Mouse (Mus musculus) midbrain, embryonic 14.5 days (tissue): ENCODE data around the gene 9530077C05Rik. TPM values are rescaled to one million over a fixed set of nuclear protein-coding genes. Genes with fewer than 3 reads are reported as not detected.
A peak's percentile ranks its signal among the peaks of the same experiment; 100 is the strongest.

Source experiments
- ATAC-seq: fragments of 200-750 bp; cut with Nextera tagmentation; 2 replicates; pipeline ENCODE4 v1.8.0; 2017; ENCODE audit warnings: moderate number of reproducible peaks, moderate library complexity; ENCODE audit not compliant: low FRiP score, low TSS enrichment
- DNase-seq: peaks from one replicate; pipeline ENCODE4 v3.0.0-alpha.2; 2015
- H3K27ac ChIP-seq: fragments of 300-500 bp; sonication (generic); replicated peaks from 2 replicates; pipeline ENCODE4 v1.5.1; 2014; ENCODE audit warnings: mild to moderate bottlenecking, low read depth, low read length, moderate library complexity
- H3K27me3 ChIP-seq: fragments of 300-500 bp; sonication (generic); 2 replicates; pipeline ENCODE4 v1.6.1; 2014; ENCODE audit warnings: low read length, control low read depth, mixed read lengths; ENCODE audit not compliant: control insufficient read depth, insufficient read depth
- H3K36me3 ChIP-seq: fragments of 300-500 bp; sonication (generic); 2 replicates; pipeline ENCODE4 v1.6.1; 2014; ENCODE audit warnings: low read length, control low read depth; ENCODE audit not compliant: control insufficient read depth, insufficient read depth
- H3K4me1 ChIP-seq: fragments of 300-500 bp; sonication (generic); 2 replicates; pipeline ENCODE4 v1.6.1; 2014; ENCODE audit warnings: mild to moderate bottlenecking, antibody characterized with exemption, low read length, control low read depth; ENCODE audit not compliant: control insufficient read depth, insufficient read depth
- H3K4me2 ChIP-seq: fragments of 300-500 bp; sonication (generic); 2 replicates; pipeline ENCODE4 v1.6.1; 2014; ENCODE audit warnings: mild to moderate bottlenecking, low read length, moderate library complexity
- H3K4me3 ChIP-seq: fragments of 300-500 bp; sonication (generic); replicated peaks from 2 replicates; pipeline ENCODE4 v1.5.1; 2014; ENCODE audit warnings: low read depth, low read length
- H3K9ac ChIP-seq: fragments of 300-500 bp; sonication (generic); replicated peaks from 2 replicates; pipeline ENCODE4 v1.6.1; 2014; ENCODE audit warnings: mild to moderate bottlenecking, low read length, moderate library complexity
- H3K9me3 ChIP-seq: fragments of 300-500 bp; sonication (generic); 2 replicates; pipeline ENCODE4 v1.6.1; 2016; ENCODE audit warnings: low read length, control low read depth, mixed read lengths; ENCODE audit not compliant: control insufficient read depth
- WGBS: fragments of 180-500 bp; shearing (Covaris S2); extraction: QIAGEN DNeasy Blood & Tissue Kit; methylation state at CpG from one replicate; pipeline ENCODE4 v1.1.7; 2014; 5-methylcytosine and 5-hydroxymethylcytosine counted together
- polyA plus RNA-seq: library from polyadenylated mRNA; unstranded; fragments of >200 nt; fragmentation: Nextera tagmentation; extraction: Ambion mirVana; gene quantifications from 2 replicates; pipeline ENCODE4 v1.2.1, GENCODE M21; 2014

The 9530077C05Rik gene
- polyA plus RNA-seq, 1 experiment from 2014 or later, result 15.7 TPM

DNA sequence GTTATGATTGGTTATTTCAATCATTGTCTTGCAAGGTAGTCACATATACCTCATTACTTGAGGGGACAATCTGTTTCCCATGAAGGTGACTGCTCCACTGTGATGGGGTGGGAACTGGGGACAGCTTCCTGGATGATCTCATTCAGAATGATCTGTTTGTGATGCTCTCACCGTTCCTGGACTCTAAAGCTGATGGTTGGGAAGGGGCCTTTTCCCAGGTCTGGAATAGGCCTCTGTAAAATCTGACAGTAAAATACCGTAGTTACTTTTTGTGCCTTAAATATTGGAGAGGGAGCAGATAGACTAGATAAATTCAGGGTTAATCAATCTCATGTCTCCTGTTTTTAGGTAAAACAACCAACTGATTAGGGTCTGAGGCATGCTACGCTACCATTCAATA lies 58.3 kb downstream of the 9530077C05Rik start, which contains the start of gene Rp9:
Gene Rp9 (minus strand): TSS at position 101 of the 400 bp plus-strand sequence.
- DNase-seq (no peak), ATAC-seq (no peak)
- 89% methylated on average over 3 of the region's 3 CpGs for WGBS
- Histone ChIP-seq H3K4me1 (0 out of 2 replicates have a peak, but pooled peaks cover 6% of the 10 kb centered on the region), H3K36me3 (0 out of 2 replicates have a peak, but pooled peaks cover 5% of the 10 kb centered on the region), H3K9me3 (no peaks in the 10 kb centered on the region), H3K4me2 (peak within 1 kb of the TSS; percentile 59), H3K27ac (peak within 1 kb of the TSS; percentile 90), H3K4me3 (peak within 1 kb of the TSS; percentile 87), H3K9ac (peak within 1 kb of the TSS; percentile 97; the same call in 1 of the 2 replicates), H3K27me3 (no peaks in the 10 kb centered on the region)

DNA sequence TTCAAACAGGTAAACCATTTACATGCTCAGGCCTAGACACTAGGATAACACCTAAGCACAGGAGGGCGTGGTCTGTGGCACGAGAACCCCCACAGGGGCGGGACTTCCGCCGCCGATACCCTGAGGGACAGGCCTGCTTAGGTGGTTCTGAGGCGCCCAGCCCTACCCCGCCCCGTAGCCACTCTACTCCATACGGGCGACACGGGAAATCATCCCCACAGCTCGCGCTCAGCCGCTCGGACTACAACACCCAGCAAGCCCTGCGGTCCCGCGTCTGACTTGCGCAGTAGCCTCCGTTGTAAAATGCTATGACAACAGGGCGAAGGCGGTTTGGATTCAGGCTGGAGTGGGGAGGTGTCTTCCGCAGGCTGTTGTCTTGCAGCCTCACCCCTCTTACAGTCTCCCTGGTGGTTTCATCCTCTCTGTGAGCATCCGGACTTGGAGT lies 64.1 kb downstream of the 9530077C05Rik start, which contains the start of gene Bbs9:
Gene Bbs9 (plus strand): TSS at position 292 of the 445 bp plus-strand sequence.
- ATAC-seq, result peak; percentile 98
- under 1% methylated on average over 25 of the region's 25 CpGs for WGBS

DNA sequence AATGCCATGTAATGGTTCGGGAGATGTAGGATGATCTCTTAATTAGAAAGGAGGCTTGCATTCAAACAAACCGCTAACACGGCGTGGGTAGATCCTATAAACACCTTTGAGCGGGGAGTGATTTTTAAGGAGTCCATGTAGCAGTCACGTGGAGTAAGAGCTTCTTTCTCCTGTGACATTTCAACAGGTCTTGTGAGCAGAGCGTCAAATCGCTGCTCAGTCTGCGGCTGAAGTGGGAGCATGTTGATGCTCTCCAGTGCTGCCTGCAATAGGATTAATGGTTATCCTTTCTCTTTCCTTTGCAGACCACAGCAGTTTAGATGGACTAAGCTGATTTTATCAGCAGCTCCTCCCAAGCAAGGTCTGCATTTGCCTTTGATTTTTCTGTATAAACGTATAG lies 65.0 kb downstream of the 9530077C05Rik start:
- WGBS, result 3% methylated on average over 10 of the region's 10 CpGs
- DNase-seq (peak; percentile 53), ATAC-seq (no peak; the same call in 1 of the 2 replicates)
- peak overlapping the region; percentile 58 for H3K9ac ChIP-seq
- H3K27me3 ChIP-seq, result no peaks in the 10 kb centered on the region
- no peak overlapping the region; the same call in 1 of the 2 replicates for H3K27ac ChIP-seq
- peak overlapping the region; percentile 80 for H3K4me2 ChIP-seq
- peak overlapping the region; percentile 62 for H3K4me3 ChIP-seq
- H3K4me1 ChIP-seq, result 0 out of 2 replicates have a peak, but pooled peaks cover 8% of the 10 kb centered on the region
- no peaks in the 10 kb centered on the region for H3K36me3 ChIP-seq
- H3K9me3 ChIP-seq, result no peaks in the 10 kb centered on the region

More for the DNA sequence above, 64.1 kb downstream of the 9530077C05Rik start, which contains the start of gene Bbs9:
- Histone ChIP-seq H3K4me1 (0 out of 2 replicates have a peak, but pooled peaks cover 8% of the 10 kb centered on the region), H3K4me3 (peak within 1 kb of the TSS; percentile 62), H3K27ac (peak within 1 kb of the TSS; percentile 50), H3K4me2 (peak within 1 kb of the TSS; percentile 80), H3K27me3 (no peaks in the 10 kb centered on the region), H3K9me3 (no peaks in the 10 kb centered on the region), H3K9ac (peak within 1 kb of the TSS; percentile 58), H3K36me3 (no peaks in the 10 kb centered on the region)
- DNase-seq, result peak; percentile 96

DNA sequence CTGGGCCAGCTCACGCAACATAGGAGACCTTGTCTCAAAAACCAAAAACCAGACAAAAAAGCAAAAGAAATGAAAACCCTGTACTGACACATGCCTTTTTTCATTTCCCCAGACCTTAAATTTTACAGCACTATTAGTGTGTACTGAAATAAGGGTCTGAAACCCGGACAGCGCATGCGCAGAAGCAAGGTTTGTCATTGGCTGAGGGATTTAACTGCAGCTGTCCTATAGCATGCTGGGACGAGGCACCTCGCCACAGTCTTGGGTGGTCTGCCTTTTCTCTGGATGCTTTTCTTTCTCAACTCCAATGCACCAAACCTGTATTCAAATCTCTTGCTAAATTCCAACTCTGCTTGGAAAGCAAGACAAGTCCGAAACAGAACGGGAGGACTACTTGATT lies 67.6 kb downstream of the 9530077C05Rik start:
- Histone ChIP-seq H3K36me3 (no peaks in the 10 kb centered on the region), H3K4me3 (no peak overlapping the region), H3K27ac (no peak overlapping the region), H3K9ac (no peak overlapping the region), H3K4me2 (no peak overlapping the region), H3K4me1 (0 out of 2 replicates have a peak, but pooled peaks cover 8% of the 10 kb centered on the region), H3K27me3 (no peaks in the 10 kb centered on the region), H3K9me3 (no peaks in the 10 kb centered on the region)
- ATAC-seq (no peak), DNase-seq (no peak)
- 90% methylated on average over 8 of the region's 8 CpGs for WGBS

DNA sequence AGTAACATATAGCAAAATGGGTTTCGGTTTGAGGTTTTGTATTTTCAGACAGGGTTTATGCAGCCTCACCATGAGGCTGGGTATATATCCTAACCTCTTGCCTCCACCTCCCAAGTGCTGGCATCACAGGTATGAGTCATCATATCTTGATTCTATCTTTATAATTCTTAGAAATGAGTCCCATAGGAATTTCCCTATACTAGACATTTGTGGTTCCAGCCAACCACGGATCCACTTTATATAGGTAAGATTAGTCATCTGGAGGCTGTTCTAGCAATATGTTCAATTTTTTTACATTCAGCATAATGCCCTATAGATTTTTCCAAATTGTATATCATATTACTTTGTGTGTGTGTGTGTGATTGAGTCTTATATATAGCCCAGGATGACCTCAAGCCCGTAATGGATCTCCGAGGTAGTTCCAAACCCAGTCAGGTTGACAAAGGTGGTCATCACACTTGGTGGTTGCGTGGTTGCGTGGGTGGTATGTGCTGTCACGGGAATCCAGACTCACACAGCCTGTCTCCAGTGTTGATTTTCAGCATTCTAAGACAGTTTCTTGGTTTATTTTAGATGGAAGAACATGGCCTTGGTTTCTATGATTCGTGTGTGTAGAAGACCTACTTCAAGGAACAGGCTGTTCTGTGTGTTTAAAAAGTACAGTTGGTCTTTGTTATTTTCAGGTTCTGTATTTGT lies 72.7 kb downstream of the 9530077C05Rik start:
- no peak overlapping the region for H3K4me3 ChIP-seq
- no peaks in the 10 kb centered on the region for H3K36me3 ChIP-seq
- no peak for ATAC-seq
- no peaks in the 10 kb centered on the region for H3K9me3 ChIP-seq
- no peak overlapping the region for H3K27ac ChIP-seq
- H3K4me1 ChIP-seq, result no peaks in the 10 kb centered on the region
- no peaks in the 10 kb centered on the region for H3K27me3 ChIP-seq
- H3K9ac ChIP-seq, result no peak overlapping the region
- DNase-seq, result no peak
- 96% methylated on average over 8 of the region's 8 CpGs for WGBS
- H3K4me2 ChIP-seq, result no peak overlapping the region

DNA sequence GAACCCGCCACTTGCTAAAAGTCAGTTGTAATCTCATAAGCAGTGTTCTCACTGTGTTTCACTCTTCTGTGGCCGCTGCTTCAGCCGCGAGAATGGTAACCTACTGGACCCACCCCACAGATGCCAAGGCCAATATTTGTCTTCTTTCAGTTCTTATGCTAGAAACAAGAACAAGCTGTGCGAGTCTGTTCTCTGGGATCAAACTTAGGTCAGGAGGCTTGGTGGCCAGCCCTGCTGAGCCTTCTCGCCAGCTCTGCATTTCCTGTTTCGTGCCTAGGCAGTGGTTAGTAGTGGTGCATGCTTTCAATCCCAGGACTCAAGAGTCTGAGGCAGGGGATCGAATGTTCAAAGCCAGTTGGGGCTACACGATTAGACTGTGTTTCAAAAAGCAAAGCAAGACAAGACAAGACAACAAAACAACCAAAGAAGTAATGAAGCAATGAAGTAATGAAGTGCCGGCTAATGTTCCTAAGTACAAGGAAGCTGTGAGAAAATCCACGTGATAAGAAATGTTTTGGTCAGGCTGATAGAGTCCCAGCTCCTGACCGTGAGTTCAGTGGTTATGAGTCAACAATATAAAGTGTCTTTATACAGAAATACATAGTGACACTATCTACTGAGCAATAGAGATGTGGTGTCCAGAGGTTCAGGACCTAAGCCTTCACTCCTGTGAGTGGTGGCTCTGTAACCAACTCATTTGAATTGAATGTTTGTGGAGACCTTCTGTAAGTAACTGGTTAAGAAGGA lies 73.4 kb downstream of the 9530077C05Rik start:
- ATAC-seq (no peak), DNase-seq (no peak)
- no peak overlapping the region for H3K27ac ChIP-seq
- no peak overlapping the region for H3K4me2 ChIP-seq
- 94% methylated on average over 12 of the region's 12 CpGs for WGBS
- H3K4me3 ChIP-seq, result no peak overlapping the region
- H3K36me3 ChIP-seq, result no peaks in the 10 kb centered on the region
- no peaks in the 10 kb centered on the region for H3K4me1 ChIP-seq
- H3K9me3 ChIP-seq, result no peaks in the 10 kb centered on the region
- H3K9ac ChIP-seq, result no peak overlapping the region
- H3K27me3 ChIP-seq, result no peaks in the 10 kb centered on the region

DNA sequence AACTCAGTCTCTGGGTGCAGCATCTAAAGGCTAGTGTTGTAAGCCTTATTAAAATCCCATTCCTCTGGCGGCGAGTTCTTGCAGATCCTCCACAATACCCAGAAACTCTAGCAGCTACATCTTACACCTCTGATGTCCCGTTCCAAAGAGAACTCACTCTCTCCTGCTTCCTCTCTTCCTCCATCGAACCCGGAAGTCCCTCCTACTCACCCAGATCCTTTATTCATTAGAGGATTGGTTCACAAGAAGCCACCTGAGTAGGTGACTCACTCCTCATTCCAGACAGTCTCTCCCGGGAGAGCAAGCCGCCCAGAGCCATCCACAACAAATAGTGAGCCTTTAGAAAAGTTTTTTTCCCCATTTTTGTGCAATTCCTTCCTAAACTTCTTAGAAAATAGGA lies 74.9 kb downstream of the 9530077C05Rik start:
- Histone ChIP-seq H3K4me2 (no peak overlapping the region), H3K9ac (no peak overlapping the region), H3K36me3 (no peaks in the 10 kb centered on the region), H3K4me3 (no peak overlapping the region), H3K4me1 (no peaks in the 10 kb centered on the region), H3K27ac (no peak overlapping the region), H3K9me3 (no peaks in the 10 kb centered on the region), H3K27me3 (no peaks in the 10 kb centered on the region)
- 92% methylated on average over 7 of the region's 7 CpGs for WGBS
- DNase-seq, result no peak
- ATAC-seq, result no peak

DNA sequence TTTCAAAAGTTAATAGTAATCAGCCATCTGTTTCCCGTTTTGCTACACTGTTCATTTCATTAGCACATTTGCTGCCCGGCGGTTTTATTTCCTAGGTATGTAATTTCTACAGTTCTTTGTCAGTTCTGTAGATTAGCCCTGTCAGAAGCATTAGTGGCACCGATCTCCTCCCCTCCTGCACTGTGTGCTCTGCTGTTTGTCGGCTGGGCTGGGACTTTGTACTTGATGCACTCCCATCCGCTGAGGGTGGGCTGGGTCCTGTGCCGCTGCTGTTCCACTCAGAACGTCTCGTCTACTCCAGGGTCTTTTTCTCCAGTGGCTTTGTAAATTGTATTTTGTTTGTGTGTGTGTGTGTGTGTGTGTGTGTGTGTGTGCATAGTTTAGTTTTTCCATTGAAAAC lies 77.7 kb downstream of the 9530077C05Rik start:
- H3K9ac ChIP-seq, result no peak overlapping the region
- WGBS, result 72% methylated on average over 9 of the region's 9 CpGs
- H3K9me3 ChIP-seq, result no peaks in the 10 kb centered on the region
- H3K4me3 ChIP-seq, result no peak overlapping the region
- no peak overlapping the region for H3K4me2 ChIP-seq
- H3K27me3 ChIP-seq, result no peaks in the 10 kb centered on the region
- ATAC-seq (no peak), DNase-seq (no peak)
- no peaks in the 10 kb centered on the region for H3K36me3 ChIP-seq
- H3K27ac ChIP-seq, result no peak overlapping the region
- H3K4me1 ChIP-seq, result no peaks in the 10 kb centered on the region
